Mouse (Mus musculus): Measurements from ENCODE around the gene Brsk1. TPM values are rescaled to one million over a fixed set of nuclear protein-coding genes. Genes with fewer than 3 reads are reported as not detected.

Brsk1 gene
- total and polyA plus RNA-seq, 3 experiments = 0.89 to 1.7 (median 1.5) TPM

DNA sequence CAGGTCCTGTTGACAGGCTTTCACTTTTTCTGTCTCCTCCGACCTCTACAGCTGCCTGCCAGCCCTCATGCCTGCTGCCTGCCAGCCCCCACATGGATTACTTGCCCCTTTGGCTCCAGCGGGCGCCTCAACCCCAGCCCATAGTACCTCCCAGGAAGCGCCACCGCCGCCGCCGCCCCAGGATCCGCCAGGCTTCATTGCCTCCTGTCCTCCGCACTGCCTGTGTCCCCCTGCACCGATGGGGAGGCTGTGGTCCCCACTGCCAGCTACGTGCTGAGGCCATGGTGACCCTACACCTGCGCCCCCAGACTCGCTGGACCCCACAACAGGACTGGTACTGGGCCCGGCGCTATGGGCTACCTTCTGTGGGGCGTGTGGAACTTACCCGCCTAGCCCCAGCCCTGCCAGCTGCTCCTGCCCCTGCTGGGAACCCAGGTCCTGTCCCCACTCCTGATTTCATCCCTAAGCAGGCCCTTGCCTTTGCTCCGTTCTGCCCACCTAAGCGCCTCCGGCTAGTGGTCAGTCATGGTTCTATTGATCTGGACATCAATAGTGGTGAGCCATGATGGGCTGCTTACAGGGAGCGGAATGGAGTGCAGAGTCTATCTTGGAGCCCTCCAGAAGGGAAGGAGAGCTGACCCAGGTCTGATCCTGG is 56.0 kb downstream of the Brsk1 start:
- Histone ChIP-seq H3K4me1 (ENCODE audit: control insufficient read depth, insufficient read depth, low read length) (no peaks in the 10 kb centered on the region; the same call in 1 of the 2 replicates), H3K9ac (ENCODE audit: low read depth, low read length) (no peak overlapping the region), H3K36me3 (ENCODE audit: control insufficient read depth, insufficient read depth, low read length) (no peaks in the 10 kb centered on the region), H3K79me2 (replicated peaks; ENCODE audit: control insufficient read depth, insufficient read depth, low read length) (no peaks in the 10 kb centered on the region), H3K27ac (no peak overlapping the region), H3K27me3 (ENCODE audit: control insufficient read depth, insufficient read depth, low read length) (no peaks in the 10 kb centered on the region), H3K4me3 (no peak overlapping the region)
- no peak for DNase-seq
- intact Hi-C loops (cut with DNase I) = no loop called here
- WGBS = 91% methylated on average over 22 of the region's 22 CpGs
- TF ChIP-seq POLR2A (IDR thresholded peaks at IDR 0.05; ENCODE audit: insufficient read depth, low read depth, low read length) (no peak), EP300 (IDR thresholded peaks at IDR 0.05; ENCODE audit: insufficient read depth, low read depth, low read length) (no peak), CTCF (IDR thresholded peaks at IDR 0.05) (no peak)

DNA sequence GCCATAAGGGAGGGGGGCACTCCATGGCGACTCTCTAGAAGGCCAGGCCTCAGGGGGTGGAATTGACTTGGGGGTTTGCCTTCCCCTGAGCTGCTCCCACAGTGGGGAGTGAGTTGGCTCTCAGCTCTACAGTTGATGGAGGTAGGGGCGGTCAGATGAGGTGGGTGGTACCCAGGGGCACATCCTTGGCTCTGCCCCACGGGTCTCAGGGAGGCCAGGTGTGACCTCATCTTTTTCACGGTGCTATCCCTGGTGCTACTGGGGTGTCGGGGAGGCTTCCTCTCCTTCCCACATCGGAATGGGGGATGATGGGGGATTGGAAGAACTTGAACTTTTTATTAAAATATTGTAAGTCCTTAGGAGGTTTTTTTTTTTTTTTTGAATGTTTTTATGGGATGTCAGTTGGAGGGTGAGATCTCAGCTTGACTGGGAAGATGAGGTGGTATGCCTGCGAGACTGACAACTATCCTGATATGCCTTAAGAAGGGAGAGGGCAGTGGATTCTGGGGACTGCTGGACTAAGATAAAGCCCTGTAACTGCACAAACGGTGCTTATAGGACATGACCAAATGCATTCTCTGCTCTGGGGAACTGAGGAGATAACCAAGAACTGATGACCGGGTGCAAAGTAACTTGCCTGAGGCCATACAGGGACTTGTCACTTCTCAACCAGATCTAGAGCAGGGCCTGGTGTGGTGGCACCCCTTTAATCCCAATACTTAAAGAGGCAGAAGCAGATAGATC is 56.9 kb downstream of the Brsk1 start:
- H3K27ac ChIP-seq = no peak overlapping the region
- H3K9ac ChIP-seq (ENCODE audit: low read depth, low read length) = no peak overlapping the region
- no peaks in the 10 kb centered on the region for H3K27me3 ChIP-seq (ENCODE audit: control insufficient read depth, insufficient read depth, low read length)
- TF ChIP-seq POLR2A (IDR thresholded peaks at IDR 0.05; ENCODE audit: insufficient read depth, low read depth, low read length) (no peak), CTCF (IDR thresholded peaks at IDR 0.05) (no peak), EP300 (IDR thresholded peaks at IDR 0.05; ENCODE audit: insufficient read depth, low read depth, low read length) (no peak)
- intact Hi-C loops (cut with DNase I) = no loop called here
- H3K4me3 ChIP-seq = no peak overlapping the region
- no peak for DNase-seq
- WGBS = 67% methylated on average over 9 of the region's 9 CpGs
- no peaks in the 10 kb centered on the region for H3K36me3 ChIP-seq (ENCODE audit: control insufficient read depth, insufficient read depth, low read length)
- H3K79me2 ChIP-seq (replicated peaks; ENCODE audit: control insufficient read depth, insufficient read depth, low read length) = no peaks in the 10 kb centered on the region
- no peaks in the 10 kb centered on the region for H3K4me1 ChIP-seq (ENCODE audit: control insufficient read depth, insufficient read depth, low read length)

DNA sequence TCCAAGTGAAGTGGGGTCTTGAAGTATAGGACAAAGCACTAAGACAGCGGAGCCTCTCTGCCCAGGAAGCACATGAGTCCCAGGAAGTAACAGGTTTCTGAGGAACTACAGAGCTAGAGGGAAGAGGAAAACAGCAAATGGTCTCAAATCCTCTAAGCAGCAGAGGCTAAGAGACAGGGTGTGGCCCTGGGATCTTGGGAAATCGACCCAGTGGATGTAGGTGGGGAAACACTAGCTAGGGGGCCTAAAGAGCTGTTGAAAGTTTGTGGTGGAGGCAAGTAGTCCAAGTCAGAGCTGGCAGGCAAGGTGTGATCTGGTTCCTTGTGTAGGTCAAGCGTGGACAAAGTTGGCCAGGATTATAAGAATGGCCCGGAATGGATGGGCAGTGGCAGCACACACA is 57.9 kb downstream of the Brsk1 start:
- no peak for DNase-seq
- TF ChIP-seq POLR2A (IDR thresholded peaks at IDR 0.05; ENCODE audit: insufficient read depth, low read depth, low read length) (no peak), CTCF (IDR thresholded peaks at IDR 0.05) (no peak), EP300 (IDR thresholded peaks at IDR 0.05; ENCODE audit: insufficient read depth, low read depth, low read length) (no peak)
- no peaks in the 10 kb centered on the region for H3K27me3 ChIP-seq (ENCODE audit: control insufficient read depth, insufficient read depth, low read length)
- WGBS = 69% methylated on average over 4 of the region's 4 CpGs
- no peaks in the 10 kb centered on the region for H3K4me1 ChIP-seq (ENCODE audit: control insufficient read depth, insufficient read depth, low read length)
- H3K27ac ChIP-seq = no peak overlapping the region
- H3K36me3 ChIP-seq (ENCODE audit: control insufficient read depth, insufficient read depth, low read length) = no peaks in the 10 kb centered on the region
- no peak overlapping the region for H3K4me3 ChIP-seq
- intact Hi-C loops (cut with DNase I) = no loop called here
- H3K79me2 ChIP-seq (replicated peaks; ENCODE audit: control insufficient read depth, insufficient read depth, low read length) = no peaks in the 10 kb centered on the region
- no peak overlapping the region for H3K9ac ChIP-seq (ENCODE audit: low read depth, low read length)

DNA sequence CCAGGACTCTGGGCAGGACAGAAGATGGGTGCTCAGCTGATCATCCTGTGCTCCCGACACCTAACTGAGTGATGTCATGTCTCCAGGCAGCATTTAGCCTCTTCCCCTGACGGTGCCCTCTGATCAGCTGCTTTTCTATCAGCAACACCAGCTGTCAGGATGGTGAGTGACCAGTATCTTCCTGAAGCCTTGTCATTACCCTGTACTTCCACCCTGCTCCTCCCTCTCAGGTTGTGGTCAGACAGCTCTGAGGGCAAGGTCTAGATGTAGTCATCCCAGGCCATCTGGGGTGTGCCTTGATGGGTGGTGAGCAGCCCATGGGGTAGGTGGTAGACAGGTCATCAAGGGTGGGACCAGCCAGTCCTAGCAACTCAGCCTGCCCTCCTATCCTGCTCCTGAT is 58.8 kb downstream of the Brsk1 start:
- intact Hi-C loops (cut with DNase I) = no loop called here
- Histone ChIP-seq H3K9ac (ENCODE audit: low read depth, low read length) (no peak overlapping the region), H3K36me3 (ENCODE audit: control insufficient read depth, insufficient read depth, low read length) (no peaks in the 10 kb centered on the region), H3K27me3 (ENCODE audit: control insufficient read depth, insufficient read depth, low read length) (no peaks in the 10 kb centered on the region), H3K27ac (no peak overlapping the region), H3K79me2 (replicated peaks; ENCODE audit: control insufficient read depth, insufficient read depth, low read length) (no peaks in the 10 kb centered on the region), H3K4me3 (no peak overlapping the region), H3K4me1 (ENCODE audit: control insufficient read depth, insufficient read depth, low read length) (no peaks in the 10 kb centered on the region)
- TF ChIP-seq CTCF (IDR thresholded peaks at IDR 0.05) (no peak), EP300 (IDR thresholded peaks at IDR 0.05; ENCODE audit: insufficient read depth, low read depth, low read length) (no peak), POLR2A (IDR thresholded peaks at IDR 0.05; ENCODE audit: insufficient read depth, low read depth, low read length) (no peak)
- no peak for DNase-seq
- WGBS = 84% methylated on average over 2 of the region's 2 CpGs

DNA sequence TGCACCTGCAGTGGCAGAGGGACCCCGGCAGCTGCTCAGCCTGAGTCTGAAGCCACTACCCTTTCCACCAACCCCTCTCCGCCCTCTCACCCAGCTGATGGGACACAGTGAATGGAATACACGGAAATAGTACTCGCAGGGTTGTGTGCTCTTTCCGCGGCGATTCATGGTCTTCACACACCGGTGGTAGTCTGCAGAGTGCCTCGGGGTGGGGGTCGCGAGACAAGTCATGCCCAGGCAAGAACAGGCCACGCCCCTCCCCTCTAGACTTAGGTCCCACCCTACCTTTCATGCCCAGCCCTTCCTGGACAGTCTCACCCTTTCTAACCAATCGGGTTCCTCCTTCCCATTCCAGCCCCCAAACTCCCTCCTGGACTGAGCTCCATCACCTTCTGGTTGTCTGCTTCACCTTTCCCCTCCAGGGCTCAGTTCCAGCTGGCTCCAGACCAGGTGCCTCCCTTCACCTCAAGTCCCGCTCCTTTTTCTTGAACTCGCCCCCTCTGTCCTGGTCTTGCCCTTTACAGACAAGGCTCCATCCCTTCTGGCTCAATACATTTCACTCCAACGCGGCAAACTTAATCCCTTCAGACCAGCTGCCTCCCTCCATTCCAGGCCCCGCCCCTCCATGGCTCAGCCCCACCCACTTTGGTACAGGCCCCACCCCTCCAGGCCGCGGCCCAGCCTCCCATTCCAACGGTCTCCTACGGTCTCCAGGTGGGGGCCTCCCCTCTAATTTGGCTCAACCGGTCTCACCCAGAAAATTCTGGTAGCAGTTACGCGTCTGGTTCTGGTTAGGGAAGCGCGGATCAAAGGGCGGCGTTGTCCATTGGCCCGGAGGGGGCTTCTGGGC is 61.8 kb downstream of the Brsk1 start:
- 4% methylated on average over 30 of the region's 30 CpGs for WGBS
- intact Hi-C loops (cut with DNase I) = no loop called here
- H3K4me1 ChIP-seq (ENCODE audit: control insufficient read depth, insufficient read depth, low read length) = no peaks in the 10 kb centered on the region
- H3K36me3 ChIP-seq (ENCODE audit: control insufficient read depth, insufficient read depth, low read length) = no peaks in the 10 kb centered on the region
- no peaks in the 10 kb centered on the region for H3K79me2 ChIP-seq (replicated peaks; ENCODE audit: control insufficient read depth, insufficient read depth, low read length)
- no peaks in the 10 kb centered on the region for H3K27me3 ChIP-seq (ENCODE audit: control insufficient read depth, insufficient read depth, low read length)
- no peak overlapping the region for H3K27ac ChIP-seq
- TF ChIP-seq EP300 (IDR thresholded peaks at IDR 0.05; ENCODE audit: insufficient read depth, low read depth, low read length) (no peak), CTCF (IDR thresholded peaks at IDR 0.05) (no peak), POLR2A (IDR thresholded peaks at IDR 0.05; ENCODE audit: insufficient read depth, low read depth, low read length) (no peak)
- no peak overlapping the region for H3K4me3 ChIP-seq
- no peak overlapping the region for H3K9ac ChIP-seq (ENCODE audit: low read depth, low read length)
- DNase-seq = no peak

Measured in heart, adult 2 months (tissue).